Comparison of ENCODE assay signal across 23 mouse cellular contexts in the genomic region with DNA sequence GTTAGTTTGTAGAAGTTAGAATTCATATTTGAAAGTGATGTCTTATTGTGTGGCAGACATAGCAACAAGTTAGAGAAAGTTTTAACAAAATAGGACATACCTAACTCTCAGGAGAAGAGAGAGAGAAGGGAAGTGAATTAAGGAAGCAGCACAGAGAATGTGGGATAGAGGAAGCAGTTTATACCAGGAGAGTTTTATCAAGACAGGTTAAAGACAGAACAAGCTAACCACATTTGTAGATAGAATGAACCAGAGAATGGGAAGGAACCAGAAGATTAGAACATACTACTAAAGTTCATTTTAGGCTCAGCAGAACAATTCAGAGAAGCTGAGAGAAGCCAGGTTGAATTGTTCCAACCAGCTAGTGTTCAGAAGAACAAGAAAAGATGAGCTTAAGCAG. TPM values are rescaled to one million over a fixed set of nuclear protein-coding genes. Genes with fewer than 3 reads are reported as not detected.
"Had no signal": no experiment of that assay in that cellular context is flagged by ENCODE, and none has a peak within 500 bp of the region (broad histone marks: within the 10 kb centered on the region; RNA-seq: fewer than 3 reads in every experiment).

No protein-coding gene starts in this region.

- H3K36me3 ChIP-seq: neural tube, embryonic 13.5 days; neural tube, embryonic 15.5 days; stomach, embryonic 15.5 days had no signal

- H3K9me3 ChIP-seq: neural tube, embryonic 13.5 days; neural tube, embryonic 15.5 days; stomach, embryonic 15.5 days had no signal

- H3K4me2 ChIP-seq: neural tube, embryonic 13.5 days; neural tube, embryonic 15.5 days; stomach, embryonic 15.5 days had no signal

- H3K27me3 ChIP-seq: neural tube, embryonic 13.5 days; neural tube, embryonic 15.5 days; stomach, embryonic 15.5 days had no signal

- DNase-seq: retina, postnatal 1 day; right cerebral cortex, adult 18-20 months; right cerebral cortex, postnatal 14 days; right cerebral cortex, postnatal 25 days; right cerebral cortex, postnatal 4 days; spleen, adult 18-20 months; thymus, adult 18-20 months; thymus, adult 2 months; thymus, postnatal 14 days; thymus, postnatal 25 days; thymus, postnatal 36 days; thymus, postnatal 4 days had no signal

- H3K4me1 ChIP-seq: neural tube, embryonic 13.5 days; neural tube, embryonic 15.5 days; stomach, embryonic 15.5 days had no signal

- H3K27ac ChIP-seq: neural tube, embryonic 13.5 days; neural tube, embryonic 15.5 days; stomach, embryonic 15.5 days; stomach, postnatal 0 days had no signal

- H3K4me3 ChIP-seq: neural tube, embryonic 13.5 days; neural tube, embryonic 15.5 days; stomach, embryonic 15.5 days had no signal

- H3K9ac ChIP-seq: neural tube, embryonic 13.5 days; neural tube, embryonic 15.5 days; stomach, embryonic 15.5 days had no signal

RNA-seq across cellular contexts. Expression of gene Slco1a6, which starts 7.8 kb away (rescaled TPM):
- polyA plus RNA-seq: neural tube, embryonic 13.5 days; neural tube, embryonic 14.5 days; small intestine, adult 2 months; spleen, adult 2 months; stomach, embryonic 14.5 days; stomach, embryonic 15.5 days; stomach, embryonic 16.5 days; thymus, adult 2 months; thymus, postnatal 0 days; urinary bladder, adult 2 months had no signal
